Mouse (Mus musculus): Measurements from ENCODE around the gene Stxbp4.

Gene Stxbp4

GRCm38 (mm10) chr11:90650231-90650885 is 12.5 kb upstream of the Stxbp4 start:
- DNase-seq (ENCODE audit: low spot score in 2 of 2): no peak

GRCm38 (mm10) chr11:90649777-90650176 is 11.9 kb upstream of the Stxbp4 start:
- DNase-seq (ENCODE audit: low spot score in 2 of 2): no peak

DNA sequence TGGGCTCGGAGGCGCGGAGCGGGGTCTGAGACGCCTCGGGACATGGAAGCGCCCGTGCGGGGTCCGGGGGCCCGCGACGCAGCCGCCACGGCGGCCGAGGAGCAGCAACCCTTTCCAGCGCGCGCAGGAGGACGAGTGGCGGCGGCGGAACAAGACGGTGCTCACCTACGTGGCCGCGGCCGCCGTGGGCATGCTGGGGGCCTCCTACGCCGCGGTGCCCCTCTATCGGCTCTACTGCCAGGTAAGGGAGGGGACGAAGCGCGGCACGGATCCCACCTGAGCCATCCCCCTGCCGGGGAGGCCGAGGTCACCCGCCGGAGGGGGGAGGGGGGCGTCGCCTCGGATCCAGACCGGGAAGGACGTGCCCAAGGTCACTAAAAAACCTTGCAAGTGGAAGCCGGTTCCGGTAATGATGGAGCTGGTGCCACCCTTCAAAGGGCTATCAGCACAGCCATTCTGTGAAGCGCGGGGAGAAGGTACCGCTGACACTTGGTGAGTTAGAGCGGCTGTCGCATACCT is 487 bp upstream of the Stxbp4 start:
- DNase-seq (ENCODE audit: low spot score in 2 of 2): peak in 1 of 2 experiments; percentile 17

GRCm38 (mm10) chr11:90634661-90635060 is 3.2 kb downstream of the Stxbp4 start:
- no peak for DNase-seq (ENCODE audit: low spot score in 2 of 2)

- DNase-seq (ENCODE audit: low spot score in 2 of 2): no peak
These were observed 5.4 kb downstream of the Stxbp4 start for GRCm38 (mm10) chr11:90632480-90632879.

GRCm38 (mm10) chr11:90627751-90628150 is 10.1 kb downstream of the Stxbp4 start:
- no peak for DNase-seq (ENCODE audit: low spot score in 2 of 2)

- no peak for DNase-seq (ENCODE audit: low spot score in 2 of 2)
These were observed 12.7 kb downstream of the Stxbp4 start for GRCm38 (mm10) chr11:90625174-90625573.

DNA sequence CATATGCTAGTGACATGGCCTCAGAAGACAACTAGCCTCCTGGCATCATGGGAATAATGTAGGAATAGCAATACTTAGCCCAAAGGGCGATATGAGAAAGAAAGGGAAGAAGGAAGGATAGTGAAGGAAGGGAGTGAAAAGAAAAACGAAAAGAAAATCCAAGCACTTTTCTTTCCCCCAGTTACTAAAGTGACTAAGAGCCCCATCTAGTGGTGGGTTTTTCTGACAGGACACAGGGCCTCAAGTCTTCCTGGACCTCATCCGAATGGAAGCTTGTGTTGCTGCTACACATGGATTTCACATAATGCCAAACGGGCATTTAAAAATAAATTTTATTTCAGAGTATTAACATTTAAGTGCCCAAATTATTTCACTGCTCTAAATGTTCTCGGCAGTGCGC is 14.4 kb downstream of the Stxbp4 start:
- DNase-seq (ENCODE audit: low spot score in 2 of 2): no peak

GRCm38 (mm10) chr11:90622500-90622899 is 15.4 kb downstream of the Stxbp4 start:
- no peak for DNase-seq (ENCODE audit: low spot score in 2 of 2)

DNA sequence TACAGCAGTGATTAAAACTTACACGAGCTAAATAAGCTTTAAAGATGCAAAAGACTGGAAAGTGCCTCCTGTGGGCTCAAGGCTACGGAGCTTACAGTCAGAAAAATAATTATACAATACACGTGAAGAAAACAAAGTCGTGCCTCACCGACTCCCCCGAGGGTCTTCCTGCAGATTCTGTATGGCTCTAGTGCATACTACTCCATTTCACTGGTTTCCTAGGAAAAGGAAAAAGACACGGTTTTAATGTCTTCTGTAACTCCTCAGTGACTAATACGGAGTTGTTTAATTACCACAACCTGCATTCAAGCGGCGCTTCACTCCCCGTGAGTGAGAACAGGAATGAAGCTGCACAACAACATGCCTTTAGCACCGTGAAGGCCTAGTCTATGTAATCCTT is 15.8 kb downstream of the Stxbp4 start:
- no peak for DNase-seq (ENCODE audit: low spot score in 2 of 2)

DNA sequence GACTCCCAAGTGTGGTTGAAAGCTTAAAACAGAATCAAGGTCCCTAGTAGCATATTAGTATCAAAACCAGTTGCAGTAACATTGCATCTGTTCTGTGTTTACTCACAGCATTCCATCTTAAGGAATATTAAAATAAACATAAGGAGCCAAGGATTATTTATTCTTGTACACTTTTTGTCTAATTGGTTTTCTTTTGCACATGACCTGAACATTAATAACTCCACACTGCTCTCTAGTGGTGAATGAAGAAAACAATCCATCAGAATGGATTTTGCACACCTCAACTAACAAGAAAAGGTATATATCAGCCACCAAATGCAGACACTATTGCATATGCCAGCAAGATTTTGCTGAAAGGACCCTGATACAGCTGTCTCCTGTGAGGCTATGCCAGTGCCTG is 21.5 kb downstream of the Stxbp4 start:
- DNase-seq (ENCODE audit: low spot score in 2 of 2): no peak

- no peak for DNase-seq (ENCODE audit: low spot score in 2 of 2)
These were observed 23.1 kb downstream of the Stxbp4 start for GRCm38 (mm10) chr11:90614743-90615142.

DNA sequence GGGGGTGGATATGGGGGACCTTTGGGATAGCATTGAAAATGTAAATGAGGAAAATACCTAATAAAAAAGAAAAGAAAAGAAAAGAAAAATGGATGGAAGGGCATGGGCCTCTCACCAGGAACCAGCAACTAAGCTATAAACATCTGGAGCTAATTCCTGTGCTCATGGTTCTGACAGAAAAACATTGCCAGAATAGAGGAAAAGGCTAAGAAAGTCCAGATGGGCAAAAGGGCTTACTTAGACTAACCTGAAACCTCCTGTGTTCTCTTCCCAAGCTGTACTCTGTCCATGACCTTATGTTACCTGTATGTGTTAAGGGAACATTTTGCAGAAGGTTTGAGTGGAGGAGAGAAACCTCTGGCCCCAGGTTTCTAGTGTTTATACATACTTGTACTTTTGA is 25.8 kb downstream of the Stxbp4 start:
- DNase-seq (ENCODE audit: low spot score in 2 of 2): no peak

GRCm38 (mm10) chr11:90603066-90603465 is 34.8 kb downstream of the Stxbp4 start:
- no peak for DNase-seq (ENCODE audit: low spot score in 2 of 2)

- DNase-seq (ENCODE audit: low spot score in 2 of 2): no peak
These were observed 42.1 kb downstream of the Stxbp4 start for GRCm38 (mm10) chr11:90595826-90596225.

DNA sequence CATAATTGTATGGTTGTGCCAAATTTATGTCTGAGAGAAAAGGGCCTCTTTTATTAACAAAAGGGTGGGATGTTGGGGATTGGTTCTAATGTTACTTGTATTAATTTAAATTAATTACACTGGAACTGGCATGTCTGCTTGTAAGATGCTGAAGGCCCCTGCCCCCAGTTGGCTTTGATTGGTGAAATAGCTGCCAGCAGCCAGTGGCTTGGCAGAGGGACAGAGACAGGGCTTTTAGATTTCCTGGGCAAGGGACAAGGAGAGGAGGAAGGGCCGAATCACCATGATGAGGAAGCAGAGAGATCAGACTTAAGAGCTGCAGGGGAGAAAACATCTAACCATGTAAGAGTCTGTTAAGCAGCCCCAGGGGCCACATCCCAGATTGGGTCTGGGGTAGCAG is 46.9 kb downstream of the Stxbp4 start:
- DNase-seq (ENCODE audit: low spot score in 2 of 2): peak in 1 of 2 experiments; percentile 8

DNA sequence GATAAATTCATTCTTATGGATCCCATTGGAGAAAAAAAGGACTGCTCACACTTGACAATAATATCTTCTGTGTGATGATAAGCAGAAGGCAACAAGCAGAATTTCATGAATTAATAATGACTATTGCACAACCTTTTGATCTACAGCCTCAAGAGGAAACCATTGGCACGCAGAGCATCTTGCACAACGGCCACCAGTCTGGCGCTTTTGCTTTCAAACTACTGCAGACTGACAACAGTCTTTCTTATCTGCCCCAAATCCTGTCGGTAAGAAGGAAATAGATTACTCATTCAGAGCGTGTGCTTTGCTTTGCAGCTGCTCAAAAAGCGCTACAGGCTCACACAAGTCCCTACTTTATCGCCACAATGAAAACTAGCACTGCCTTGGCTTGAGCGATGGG is 51.7 kb downstream of the Stxbp4 start:
- DNase-seq (ENCODE audit: low spot score in 2 of 2): peak in 1 of 2 experiments; percentile 50

- no peak for DNase-seq (ENCODE audit: low spot score in 2 of 2)
These were observed 52.1 kb downstream of the Stxbp4 start for GRCm38 (mm10) chr11:90585754-90586153.

GRCm38 (mm10) chr11:90577057-90577780 is 60.7 kb downstream of the Stxbp4 start:
- DNase-seq (ENCODE audit: low spot score in 2 of 2): peak in 1 of 2 experiments; percentile 2

DNA sequence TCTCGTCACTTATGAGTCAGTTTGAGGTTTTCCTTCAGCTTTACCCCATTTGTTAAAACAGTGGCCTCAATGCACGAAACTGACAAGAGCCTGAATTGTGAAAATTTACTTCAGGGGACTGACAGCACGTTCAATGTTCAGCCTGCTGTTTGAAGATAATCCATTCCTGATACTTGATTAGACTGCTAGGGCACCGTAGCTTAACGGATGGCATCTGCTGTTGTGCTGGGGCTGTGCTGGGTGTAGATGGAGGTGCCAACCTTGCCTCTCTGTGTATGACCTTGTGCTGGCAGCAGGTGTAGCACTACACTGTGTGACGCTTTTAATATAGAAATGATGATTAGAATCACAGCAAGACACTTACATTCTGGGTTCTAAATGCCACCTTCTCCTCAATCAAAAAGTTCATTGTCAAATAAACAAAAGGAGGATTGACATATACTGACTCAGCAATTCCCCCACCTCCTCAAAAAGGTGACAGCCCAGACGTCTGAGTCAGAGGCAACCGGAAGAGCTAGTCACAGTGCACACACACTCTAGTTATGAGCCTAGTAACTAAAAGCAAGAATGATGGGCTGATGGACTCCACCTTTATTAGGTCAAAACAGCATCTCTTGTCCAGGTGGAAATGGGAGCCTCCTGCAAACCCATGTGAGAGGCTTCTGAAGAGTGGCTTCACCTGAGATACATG is 61.5 kb downstream of the Stxbp4 start:
- DNase-seq (ENCODE audit: low spot score in 2 of 2): no peak

- DNase-seq (ENCODE audit: low spot score in 2 of 2): no peak
These were observed 62.3 kb downstream of the Stxbp4 start for GRCm38 (mm10) chr11:90575491-90576048.

GRCm38 (mm10) chr11:90570646-90571259 is 67.1 kb downstream of the Stxbp4 start:
- no peak for DNase-seq (ENCODE audit: low spot score in 2 of 2)
